ENCODE assay signal across 9 mouse cellular contexts in the genomic region with DNA sequence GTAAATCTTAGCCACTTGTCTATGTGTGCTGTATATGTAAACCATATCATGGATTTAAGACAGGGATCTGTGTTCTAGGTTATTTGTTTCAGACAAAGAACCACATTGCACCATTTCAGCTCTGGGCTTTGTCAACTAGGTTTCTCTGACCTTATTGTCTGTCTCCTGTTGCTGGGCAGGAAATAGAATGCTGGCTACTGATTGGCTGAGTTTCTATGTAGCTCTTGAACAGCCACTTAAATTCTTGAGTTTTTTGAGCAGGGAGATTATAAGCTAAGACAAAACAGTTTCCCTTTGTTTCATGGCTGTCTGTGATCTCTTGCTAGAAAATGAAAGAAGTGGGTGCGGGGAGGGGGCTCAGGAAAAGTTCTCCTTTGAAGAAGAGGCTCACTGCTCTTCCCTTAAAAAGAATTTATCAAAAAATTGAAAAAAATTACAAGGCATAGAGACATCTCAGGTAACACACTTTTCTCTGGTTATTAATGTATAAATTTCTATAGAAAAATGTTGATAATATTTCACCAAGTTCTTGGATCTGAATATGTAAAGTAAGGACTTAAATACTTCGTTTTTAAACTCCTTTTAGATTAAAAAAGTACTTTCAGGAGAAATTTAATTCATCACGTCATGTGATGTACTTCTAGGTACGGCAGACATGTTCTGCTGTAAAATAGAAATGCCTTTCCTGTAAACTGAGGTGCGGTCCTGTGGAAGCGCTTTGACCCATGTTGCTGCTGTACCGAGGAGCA. TPM values are rescaled to one million over a fixed set of nuclear protein-coding genes. Genes with fewer than 3 reads are reported as not detected.
DNase-seq lines count a peak whose midpoint lies in the region; ATAC-seq and TF ChIP-seq lines count a peak whose summit lies in the region.
"Had no signal": no experiment of that assay in that cellular context is flagged by ENCODE, and none has a peak within 500 bp of the region (broad histone marks: within the 10 kb centered on the region; RNA-seq: fewer than 3 reads in every experiment).

No protein-coding gene starts in this region.

- peaks cover 5% of the 10 kb centered on the region for H3K4me1 ChIP-seq in kidney, adult 2 months (ENCODE audit: control insufficient read depth, insufficient read depth, low read length)
- H3K4me1 ChIP-seq in forebrain, embryonic 13.5 days, result peaks cover 31% of the 10 kb centered on the region
- 0 out of 2 replicates have a peak, but pooled peaks cover 6% of the 10 kb centered on the region for H3K4me1 ChIP-seq in kidney, embryonic 16.5 days (ENCODE audit: insufficient read depth, low read length)

- peak; percentile 32 for ATAC-seq in Patski
- ATAC-seq in forebrain, embryonic 13.5 days, result 0 out of 2 replicates have a peak, but pooled peaks have one; percentile 4
- no peak for ATAC-seq in kidney, embryonic 16.5 days (ENCODE audit: low FRiP score, low TSS enrichment)
- ATAC-seq in megakaryocyte-erythroid progenitor cell, adult 5-6 weeks (replicated peaks; ENCODE audit: low FRiP score, low TSS enrichment, poor library complexity, severe bottlenecking), result peak; percentile 39; the same call in 1 of the 2 replicates

- H3K27me3 ChIP-seq in kidney, adult 2 months (replicated peaks; ENCODE audit: control insufficient read depth, insufficient read depth, low read length), result no peaks in the 10 kb centered on the region
- no peaks in the 10 kb centered on the region for H3K27me3 ChIP-seq in Patski
- H3K27me3 ChIP-seq in forebrain, embryonic 13.5 days, result no peaks in the 10 kb centered on the region
- no peaks in the 10 kb centered on the region for H3K27me3 ChIP-seq in kidney, embryonic 16.5 days (ENCODE audit: insufficient read depth, low read length)

- CTCF ChIA-PET in Patski (lab: Charles Lee), result interaction anchor here (0.7 to 2.8 kb wide), 14 partner anchors 10 to 148 kb away, joined by 3 to 58 read pairs (median 4); no protein-coding TSS in a partner anchor

- H3K9ac ChIP-seq in forebrain, embryonic 13.5 days, result no peak overlapping the region
- no peak overlapping the region for H3K9ac ChIP-seq in kidney, embryonic 16.5 days (replicated peaks; ENCODE audit: low read length)

- intact Hi-C loops in gastrocnemius, postnatal 36 days (cut with DNase I), result loop anchor here (1.0 to 2.0 kb wide), 2 partner anchors 88 to 133 kb away; no protein-coding TSS in a partner anchor

- peak; percentile 51 for DNase-seq in kidney, adult 2 months
- DNase-seq in kidney, adult 11 months, result no peak
- DNase-seq in Patski (ENCODE audit: low read depth, low spot score), result no peak
- peak; percentile 80 for DNase-seq in thymus, postnatal 14 days
- DNase-seq in gastrocnemius, postnatal 36 days, result no peak

- no peak for TF ChIP-seq CTCF in kidney, adult 2 months (conservative IDR thresholded peaks at IDR 0.05; ENCODE audit: insufficient read depth, insufficient read length, low read depth, low read length)
- no peak for TF ChIP-seq CTCF in Patski (IDR thresholded peaks at IDR 0.05)

- in situ Hi-C loops in Patski (cut with MboI; ENCODE audit: low pct_unique_long_range_greater_than_20kb), result loop anchor here (5.0 kb wide), 2 partner anchors 38 to 133 kb away; no protein-coding TSS in a partner anchor

- no peak for TF ChIP-seq POLR2A in kidney, adult 2 months (IDR thresholded peaks at IDR 0.05; ENCODE audit: low read depth, low read length)

- H3K9me3 ChIP-seq in forebrain, embryonic 13.5 days (replicated peaks), result no peaks in the 10 kb centered on the region
- H3K9me3 ChIP-seq in kidney, embryonic 16.5 days (ENCODE audit: low read length), result no peaks in the 10 kb centered on the region

- POLR2A ChIA-PET in Patski (lab: Charles Lee), result no interaction called here

- WGBS in kidney, adult 2 months, result 90% methylated on average over 7 of the region's 7 CpGs
- WGBS in forebrain, embryonic 13.5 days, result 67% methylated on average over 7 of the region's 7 CpGs
- WGBS in kidney, embryonic 16.5 days, result 84% methylated on average over 7 of the region's 7 CpGs

- peak overlapping the region; percentile 33; the same call in 1 of the 2 replicates for H3K4me2 ChIP-seq in forebrain, embryonic 13.5 days
- no peak overlapping the region for H3K4me2 ChIP-seq in kidney, embryonic 16.5 days (replicated peaks; ENCODE audit: low read depth, low read length)

- no peak overlapping the region for H3K4me3 ChIP-seq in kidney, adult 2 months (ENCODE audit: insufficient read depth, low read depth, low read length)
- no peak overlapping the region for H3K4me3 ChIP-seq in forebrain, embryonic 13.5 days
- no peak overlapping the region for H3K4me3 ChIP-seq in kidney, embryonic 16.5 days (ENCODE audit: low read length)
- H3K4me3 ChIP-seq: myocyte had no signal

- H3K27ac ChIP-seq in kidney, adult 2 months (ENCODE audit: insufficient read depth, low read depth, low read length), result no peak overlapping the region
- peak overlapping the region; percentile 87 for H3K27ac ChIP-seq in forebrain, embryonic 13.5 days
- peak overlapping the region; percentile 27 for H3K27ac ChIP-seq in kidney, embryonic 16.5 days (ENCODE audit: low read length)

- no peaks in the 10 kb centered on the region; the same call in 1 of the 2 replicates for H3K36me3 ChIP-seq in kidney, adult 2 months (ENCODE audit: control insufficient read depth, insufficient read depth, low read length)
- H3K36me3 ChIP-seq in forebrain, embryonic 13.5 days (ENCODE audit: poor library complexity, severe bottlenecking), result peaks cover 4% of the 10 kb centered on the region
- H3K36me3 ChIP-seq in kidney, embryonic 16.5 days (ENCODE audit: insufficient read depth, low read length), result peaks cover 7% of the 10 kb centered on the region

RNA-seq across cellular contexts. Expression of a gene that starts 49.0 kb away (rescaled TPM):
- 13.4 and 13.9 TPM in 2 replicates for polyA plus RNA-seq in kidney, adult 2 months (2012; rRNA removed)
- polyA plus RNA-seq in Patski (2021), result 19.9 TPM
- polyA plus RNA-seq in forebrain, embryonic 13.5 days (2015; fragmentation: Nextera tagmentation; extraction: Ambion mirVana), result 47.3 and 56.6 TPM in 2 replicates
- 38.0 and 41.0 TPM in 2 replicates for polyA plus RNA-seq in kidney, embryonic 16.5 days (2015; fragmentation: Nextera tagmentation; extraction: Ambion mirVana)
- total RNA-seq in megakaryocyte-erythroid progenitor cell, adult 5-6 weeks (2014; fragmentation: Nextera tagmentation), result 121 and 135 TPM in 2 replicates
- total RNA-seq in megakaryocyte-erythroid progenitor cell, adult 5-6 weeks (2017), result 50.3 and 61.7 TPM in 2 replicates
- 10 to 100 TPM; 31.6 to 41.6 TPM for total RNA-seq in gastrocnemius, postnatal 36 days (2021)

Comparison
In these comparisons a context has a peak if more than half of its experiments do, and no peak if none do; other contexts are left out.
1. DNase-seq: peak in kidney, adult 2 months (single experiment) and thymus, postnatal 14 days (single experiment); none in kidney, adult 11 months (single experiment), Patski (single experiment) and gastrocnemius, postnatal 36 days (0 of 2).